Mouse (Mus musculus): ENCODE data around the gene Pde4b. TPM values are rescaled to one million over a fixed set of nuclear protein-coding genes. Genes with fewer than 3 reads are reported as not detected.

The Pde4b gene
- polyA plus RNA-seq, 1 experiment from 2014 or later: 44.5 TPM

DNA sequence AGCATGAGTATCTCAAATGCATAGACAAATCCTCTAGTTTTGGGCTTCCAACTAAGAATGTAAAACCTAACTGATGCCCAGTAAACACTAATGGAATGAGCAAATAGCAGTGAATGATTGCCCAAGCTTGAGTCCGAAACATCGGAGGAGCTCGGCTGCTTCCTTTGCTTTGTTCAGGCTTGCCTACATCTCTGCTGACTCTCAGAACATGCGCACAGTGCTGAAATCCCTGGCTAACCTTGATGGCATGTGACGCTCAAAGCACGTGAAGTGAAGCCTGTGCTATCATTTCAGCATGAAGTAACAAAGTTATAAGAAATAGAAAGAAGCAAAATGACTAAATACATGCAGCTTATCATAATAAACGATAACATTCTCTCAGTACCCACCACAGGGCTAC, 425.6 kb downstream of the Pde4b start:
- H3K4me2 ChIP-seq (replicated peaks; ENCODE audit: low read depth, low read length): no peak overlapping the region
- peak; percentile 18 for DNase-seq (ENCODE audit: low spot score)
- no peaks in the 10 kb centered on the region for H3K9me3 ChIP-seq (ENCODE audit: low read length)
- H3K4me3 ChIP-seq (ENCODE audit: low read depth, low read length): no peak overlapping the region
- H3K27ac ChIP-seq (ENCODE audit: low read length): no peak overlapping the region
- WGBS: 65% methylated on average over 7 of the region's 7 CpGs
- no peak overlapping the region for H3K9ac ChIP-seq (replicated peaks; ENCODE audit: low read depth)
- TF ChIP-seq CTCF (IDR thresholded peaks at IDR 0.05) (no peak), EP300 (IDR thresholded peaks at IDR 0.05) (no peak)
- no peaks in the 10 kb centered on the region for H3K36me3 ChIP-seq (ENCODE audit: insufficient read depth, low read length)
- H3K4me1 ChIP-seq (ENCODE audit: insufficient read depth, low read depth, low read length): peaks cover 11% of the 10 kb centered on the region
- no peak for ATAC-seq
- no peaks in the 10 kb centered on the region for H3K27me3 ChIP-seq (replicated peaks; ENCODE audit: insufficient read depth, low read length)

DNA sequence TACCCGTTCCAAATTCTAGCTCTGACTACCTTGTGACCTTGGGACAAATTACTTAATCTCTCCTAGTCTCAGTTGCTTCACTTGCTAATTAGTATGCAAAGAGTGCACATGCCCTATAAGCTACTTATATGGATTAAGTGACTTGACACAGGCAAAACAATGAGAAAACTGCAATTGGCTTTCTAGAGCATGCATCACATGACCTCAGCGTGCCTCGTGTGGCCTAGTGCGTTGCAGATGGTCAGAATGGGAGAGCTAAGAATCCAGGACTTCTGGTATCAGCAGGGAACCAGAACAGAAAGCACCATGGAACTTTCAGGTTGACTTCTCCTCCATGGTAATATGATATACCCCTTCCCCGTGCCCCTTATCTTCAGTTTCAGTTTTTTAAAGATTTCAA, 426.2 kb downstream of the Pde4b start:
- ATAC-seq: no peak
- no peak for TF ChIP-seq EP300 (IDR thresholded peaks at IDR 0.05)
- TF ChIP-seq CTCF (IDR thresholded peaks at IDR 0.05): no peak

DNA sequence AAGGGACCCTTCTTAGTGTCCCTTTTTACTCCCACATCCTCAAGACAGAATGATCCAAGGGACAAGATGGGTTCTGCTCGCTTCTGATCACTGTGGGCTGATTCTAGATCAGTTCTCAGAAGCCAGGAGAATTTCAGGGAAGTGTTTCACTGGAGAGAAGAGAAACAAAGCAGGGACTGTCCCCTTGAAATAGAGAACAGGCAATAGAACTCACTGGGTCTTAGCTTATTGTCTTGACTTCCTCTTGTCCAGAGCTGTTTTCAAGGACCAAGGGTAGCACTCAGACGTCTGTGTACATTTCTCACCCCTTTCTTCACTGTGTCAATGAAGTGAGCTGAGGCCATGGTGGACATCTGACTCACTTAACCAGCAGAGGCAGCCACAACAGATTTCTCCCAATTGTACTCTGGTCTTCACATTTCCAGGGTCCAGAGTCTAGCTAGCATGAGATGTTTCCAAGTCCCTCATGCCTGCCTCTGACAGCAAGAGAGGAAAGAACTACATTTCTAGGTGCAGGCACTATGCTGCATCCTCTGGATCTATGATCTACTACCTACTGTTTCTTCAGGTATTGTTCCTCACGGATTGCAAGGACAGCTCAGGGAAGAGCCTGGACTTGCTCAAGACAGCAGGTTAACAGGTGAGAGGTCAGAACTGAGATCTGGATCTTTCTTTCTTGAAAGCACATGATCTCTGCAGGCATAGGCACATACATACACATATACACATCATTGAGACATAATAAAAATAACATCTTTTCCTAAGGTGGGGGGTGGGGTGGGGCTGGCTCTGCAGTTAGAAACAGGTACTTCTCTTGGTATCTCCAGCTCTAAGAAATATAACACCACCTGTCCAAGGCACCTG, 427.9 kb downstream of the Pde4b start:
- ATAC-seq (peak; percentile 8; the same call in 1 of the 2 replicates), DNase-seq (ENCODE audit: low spot score) (peak; percentile 32)
- H3K27me3 ChIP-seq (replicated peaks; ENCODE audit: insufficient read depth, low read length): no peaks in the 10 kb centered on the region
- 44% methylated on average over 3 of the region's 3 CpGs for WGBS
- 0 out of 2 replicates have a peak overlapping the region, but pooled peaks have one; percentile 2 for H3K27ac ChIP-seq (ENCODE audit: low read length)
- H3K4me3 ChIP-seq (ENCODE audit: low read depth, low read length): no peak overlapping the region
- TF ChIP-seq EP300 (IDR thresholded peaks at IDR 0.05): no peak
- no peak for TF ChIP-seq CTCF (IDR thresholded peaks at IDR 0.05)
- no peaks in the 10 kb centered on the region for H3K9me3 ChIP-seq (ENCODE audit: low read length)
- no peaks in the 10 kb centered on the region for H3K36me3 ChIP-seq (ENCODE audit: insufficient read depth, low read length)
- H3K4me1 ChIP-seq (ENCODE audit: insufficient read depth, low read depth, low read length): peaks cover 9% of the 10 kb centered on the region
- no peak overlapping the region for H3K9ac ChIP-seq (replicated peaks; ENCODE audit: low read depth)
- no peak overlapping the region for H3K4me2 ChIP-seq (replicated peaks; ENCODE audit: low read depth, low read length)

More for the DNA sequence above, 426.2 kb downstream of the Pde4b start:
- no peak overlapping the region for H3K4me3 ChIP-seq (ENCODE audit: low read depth, low read length)
- DNase-seq (ENCODE audit: low spot score): no peak
- H3K9ac ChIP-seq (replicated peaks; ENCODE audit: low read depth): no peak overlapping the region
- H3K4me2 ChIP-seq (replicated peaks; ENCODE audit: low read depth, low read length): no peak overlapping the region
- no peaks in the 10 kb centered on the region for H3K9me3 ChIP-seq (ENCODE audit: low read length)
- no peaks in the 10 kb centered on the region for H3K36me3 ChIP-seq (ENCODE audit: insufficient read depth, low read length)
- no peaks in the 10 kb centered on the region for H3K27me3 ChIP-seq (replicated peaks; ENCODE audit: insufficient read depth, low read length)
- WGBS: 71% methylated on average over 5 of the region's 5 CpGs
- H3K4me1 ChIP-seq (ENCODE audit: insufficient read depth, low read depth, low read length): peaks cover 11% of the 10 kb centered on the region
- H3K27ac ChIP-seq (ENCODE audit: low read length): no peak overlapping the region

DNA sequence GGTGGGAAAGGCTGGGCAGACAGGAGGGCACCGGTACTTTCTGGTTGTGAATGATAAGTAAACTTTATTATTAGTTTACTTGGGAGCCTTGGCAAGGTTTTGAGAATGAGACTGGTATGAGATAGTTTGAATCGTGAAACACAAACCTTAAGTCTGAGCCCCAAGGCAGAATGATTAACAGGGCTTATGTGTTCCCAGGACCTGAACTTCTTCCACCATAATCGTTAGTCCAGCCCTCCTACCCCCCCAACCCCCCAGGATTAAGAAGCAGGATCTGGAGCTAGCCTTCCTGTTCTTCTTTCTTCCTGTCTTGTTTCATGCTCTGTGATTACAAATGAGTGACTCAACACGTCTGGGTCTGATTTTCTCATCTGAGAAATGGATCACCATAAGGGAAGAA, 429.1 kb downstream of the Pde4b start:
- Histone ChIP-seq H3K4me1 (ENCODE audit: insufficient read depth, low read depth, low read length) (peaks cover 5% of the 10 kb centered on the region), H3K9ac (replicated peaks; ENCODE audit: low read depth) (no peak overlapping the region), H3K27ac (ENCODE audit: low read length) (no peak overlapping the region), H3K9me3 (ENCODE audit: low read length) (no peaks in the 10 kb centered on the region), H3K27me3 (replicated peaks; ENCODE audit: insufficient read depth, low read length) (no peaks in the 10 kb centered on the region), H3K4me2 (replicated peaks; ENCODE audit: low read depth, low read length) (no peak overlapping the region), H3K4me3 (ENCODE audit: low read depth, low read length) (no peak overlapping the region), H3K36me3 (ENCODE audit: insufficient read depth, low read length) (no peaks in the 10 kb centered on the region)
- DNase-seq (ENCODE audit: low spot score) (no peak), ATAC-seq (no peak)
- WGBS: 47% methylated on average over 4 of the region's 4 CpGs
- TF ChIP-seq EP300 (IDR thresholded peaks at IDR 0.05) (no peak), CTCF (IDR thresholded peaks at IDR 0.05) (no peak)

DNA sequence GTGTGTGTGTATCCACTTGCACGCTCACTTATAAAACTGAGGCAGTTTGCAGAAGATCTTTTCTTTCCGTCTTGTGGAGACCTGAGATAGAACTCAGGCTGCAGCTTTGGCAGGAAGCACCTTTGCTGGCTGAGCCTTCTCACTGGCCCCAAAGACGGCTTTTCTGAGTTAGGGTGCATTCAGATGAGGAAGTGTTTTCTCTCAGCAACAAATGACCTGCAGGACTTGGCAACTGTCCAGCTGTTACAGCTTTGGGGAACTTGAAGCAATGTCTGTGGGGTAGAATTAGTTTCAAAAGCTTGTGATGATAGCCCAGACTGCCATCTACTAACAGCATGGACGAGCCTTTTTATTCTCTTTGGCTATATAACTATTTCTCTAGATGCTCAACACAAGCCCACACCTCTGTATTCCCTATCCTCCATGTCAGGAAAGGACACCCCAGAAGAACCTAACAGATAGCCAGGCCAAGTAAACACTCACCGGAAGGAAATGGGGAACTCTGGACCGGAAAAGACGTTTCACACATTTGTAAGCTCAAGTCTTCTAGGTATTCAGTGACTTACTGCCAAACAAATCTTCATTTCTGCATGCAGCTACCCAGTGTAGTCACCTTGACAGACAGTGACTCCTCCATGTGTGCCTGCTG, 429.8 kb downstream of the Pde4b start:
- Histone ChIP-seq H3K4me1 (ENCODE audit: insufficient read depth, low read depth, low read length) (no peaks in the 10 kb centered on the region; the same call in 1 of the 2 replicates), H3K4me2 (replicated peaks; ENCODE audit: low read depth, low read length) (no peak overlapping the region), H3K4me3 (ENCODE audit: low read depth, low read length) (no peak overlapping the region), H3K36me3 (ENCODE audit: insufficient read depth, low read length) (no peaks in the 10 kb centered on the region), H3K27ac (ENCODE audit: low read length) (0 out of 2 replicates have a peak overlapping the region, but pooled peaks have one; percentile 14), H3K27me3 (replicated peaks; ENCODE audit: insufficient read depth, low read length) (no peaks in the 10 kb centered on the region), H3K9me3 (ENCODE audit: low read length) (no peaks in the 10 kb centered on the region), H3K9ac (replicated peaks; ENCODE audit: low read depth) (no peak overlapping the region)
- TF ChIP-seq EP300 (IDR thresholded peaks at IDR 0.05) (peak; percentile 70), CTCF (IDR thresholded peaks at IDR 0.05) (no peak)
- peak; percentile 38 for ATAC-seq
- peak; percentile 52 for DNase-seq (ENCODE audit: low spot score)
- 33% methylated on average over 7 of the region's 7 CpGs for WGBS

DNA sequence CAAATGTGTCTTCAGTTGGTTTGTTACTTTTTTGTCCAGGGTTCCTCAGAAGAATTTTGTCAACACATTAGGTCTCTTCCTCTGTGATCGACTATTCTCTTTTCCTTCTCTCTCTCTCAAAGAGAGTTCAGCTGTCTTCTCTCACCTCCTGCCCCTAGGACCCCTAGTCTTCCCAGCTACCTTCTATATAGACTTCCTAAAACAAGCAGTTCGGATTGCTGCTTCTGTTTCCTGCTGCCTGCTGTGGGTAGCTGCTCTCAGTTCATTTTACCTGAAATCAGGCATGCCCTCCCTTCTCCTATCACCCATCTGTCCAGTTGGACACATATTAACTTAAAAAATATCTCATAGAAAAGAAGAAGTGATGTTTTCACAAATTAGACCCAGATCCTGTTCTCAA, 430.3 kb downstream of the Pde4b start:
- WGBS: 46% methylated on average over 2 of the region's 2 CpGs
- H3K4me3 ChIP-seq (ENCODE audit: low read depth, low read length): no peak overlapping the region
- TF ChIP-seq CTCF (IDR thresholded peaks at IDR 0.05): no peak
- no peak for TF ChIP-seq EP300 (IDR thresholded peaks at IDR 0.05)
- no peak overlapping the region for H3K9ac ChIP-seq (replicated peaks; ENCODE audit: low read depth)
- DNase-seq (ENCODE audit: low spot score) (no peak), ATAC-seq (no peak)
- H3K4me1 ChIP-seq (ENCODE audit: insufficient read depth, low read depth, low read length): no peaks in the 10 kb centered on the region; the same call in 1 of the 2 replicates
- H3K36me3 ChIP-seq (ENCODE audit: insufficient read depth, low read length): no peaks in the 10 kb centered on the region
- no peaks in the 10 kb centered on the region for H3K9me3 ChIP-seq (ENCODE audit: low read length)
- H3K27ac ChIP-seq (ENCODE audit: low read length): no peak overlapping the region
- no peak overlapping the region for H3K4me2 ChIP-seq (replicated peaks; ENCODE audit: low read depth, low read length)
- no peaks in the 10 kb centered on the region for H3K27me3 ChIP-seq (replicated peaks; ENCODE audit: insufficient read depth, low read length)

All from lung, postnatal 0 days (tissue).